Mouse (Mus musculus) layer of hippocampus, adult 6 months (tissue): Measurements from ENCODE around the gene Maob. TPM values are rescaled to one million over a fixed set of nuclear protein-coding genes. Genes with fewer than 3 reads are reported as not detected.

Experiments
- long read RNA-seq, 2 experiments: library from polyadenylated mRNA; unstranded; transcript quantifications; one replicate each; pipeline ENCODE4 v2.0.0; 2019 to 2020
- polyA plus RNA-seq: library from polyadenylated mRNA; unstranded; fragments of <200 nt; fragmentation: Nextera tagmentation; gene quantifications from 2 replicates; pipeline ENCODE4 v1.2.3, GENCODE M21; 2021

Maob gene
- polyA plus RNA-seq = 25.3 and 34.1 TPM in 2 replicates
- long read RNA-seq, experiment 1, transcript Maob-201 (15 exons, 2,411 nt) = major isoform, 41 of 47 reads
- long read RNA-seq, experiment 1, partial matches to known transcripts = 4 of 47 reads
- long read RNA-seq, experiment 1, other reads (novel, unspliced or antisense) = 2 of 47 reads
- long read RNA-seq, experiment 2, transcript Maob-201 (15 exons, 2,411 nt) = major isoform, 90 of 97 reads
- long read RNA-seq, experiment 2, partial matches to known transcripts = 4 of 97 reads
- long read RNA-seq, experiment 2, other reads (novel, unspliced or antisense) = 3 of 97 reads

DNA sequence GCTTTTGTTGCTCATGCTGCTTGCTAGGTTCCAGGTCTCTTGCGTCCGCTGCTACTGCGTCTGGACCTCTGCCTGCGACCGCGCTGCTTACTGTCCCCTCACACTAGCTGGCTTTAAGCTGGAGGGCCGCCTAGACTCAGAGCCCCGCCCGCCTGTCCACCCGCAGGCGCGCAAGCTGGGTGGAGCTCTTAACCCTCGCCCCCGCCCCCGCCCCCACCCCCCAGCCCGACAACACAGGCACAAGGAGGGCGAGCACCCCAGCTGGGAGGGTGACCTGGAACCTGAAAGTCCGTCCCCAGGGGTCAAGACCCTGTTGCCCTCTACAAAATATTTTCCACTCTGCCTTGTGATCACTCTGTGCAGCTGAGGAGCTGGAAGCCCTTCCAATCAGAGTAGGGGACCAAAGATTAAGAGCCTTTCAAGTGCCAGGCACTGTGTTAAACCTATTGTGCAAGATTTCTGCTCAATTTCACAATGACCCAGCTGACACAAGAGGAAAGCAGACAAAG, at the start of gene Maob:
Gene Maob (minus strand): TSS at position 106 of the 509 bp plus-strand sequence.

Other genes starting within 250 kb of the Maob start
- 6.3 and 6.5 TPM in 2 replicates for gene Maoa, start 197.7 kb downstream of the Maob start, polyA plus RNA-seq
- 7.4 and 11.3 TPM in 2 replicates for gene Ndp, start 94.4 kb upstream of the Maob start, polyA plus RNA-seq